Mouse (Mus musculus) testis, adult 2 months (tissue): ENCODE measurements around the gene Cwc22.

Experiments
- CTCF ChIP-seq: fragments of 200-500 bp; IDR thresholded peaks from 2 replicates; pipeline ENCODE4 v1.5.1; 2012; ENCODE audit warnings: low read depth, mild to moderate bottlenecking, inconsistent platforms, low read length, moderate library complexity; ENCODE audit not compliant: control insufficient read depth, insufficient read depth, insufficient replicate concordance
- POLR2A ChIP-seq: fragments of 200-500 bp; IDR thresholded peaks from 2 replicates; pipeline ENCODE4 v1.6.1; 2012; ENCODE audit warnings: low read depth, mild to moderate bottlenecking, inconsistent platforms, low read length, moderate library complexity; ENCODE audit not compliant: control insufficient read depth

- no peak for TF ChIP-seq POLR2A
- no peak for TF ChIP-seq CTCF
Observed at GRCm38 (mm10) chr2:77980696-77981095, 34.5 kb upstream of the Cwc22 start.
